Comparison of ENCODE assay signal across 8 mouse cellular contexts in genomic region chr14:25520589-25520988, GRCm38 (mm10).
DNase-seq lines count a peak whose midpoint lies in the region; ATAC-seq lines count a peak whose summit lies in the region.

No protein-coding gene starts in this region.

- H3K27me3 ChIP-seq in forebrain, embryonic 12.5 days, result no peaks in the 10 kb centered on the region
- H3K27me3 ChIP-seq in forebrain, embryonic 16.5 days (replicated peaks; ENCODE audit: control insufficient read depth, insufficient read depth, low read length), result no peaks in the 10 kb centered on the region

- ATAC-seq in forebrain, embryonic 12.5 days (ENCODE audit: low FRiP score), result no peak
- ATAC-seq in forebrain, embryonic 16.5 days, result no peak
- no peak for ATAC-seq in frontal cortex, adult (ENCODE audit: low TSS enrichment)

- H3K36me3 ChIP-seq in forebrain, embryonic 12.5 days (replicated peaks), result peaks cover 23% of the 10 kb centered on the region
- no peaks in the 10 kb centered on the region for H3K36me3 ChIP-seq in forebrain, embryonic 16.5 days (ENCODE audit: control insufficient read depth, insufficient read depth)

- WGBS in forebrain, embryonic 12.5 days, result 64% methylated on average over 4 of the region's 4 CpGs
- 52% methylated on average over 4 of the region's 4 CpGs for WGBS in forebrain, embryonic 16.5 days

- peaks cover 85% of the 10 kb centered on the region for H3K4me1 ChIP-seq in forebrain, embryonic 12.5 days
- H3K4me1 ChIP-seq in forebrain, embryonic 16.5 days (replicated peaks; ENCODE audit: control insufficient read depth, insufficient read depth, low read length), result peaks cover 38% of the 10 kb centered on the region

- DNase-seq in thymus, postnatal 25 days, result peak; percentile 21
- no peak for DNase-seq in thymus, postnatal 0 days (ENCODE audit: low spot score)
- DNase-seq in kidney, postnatal 10 days, result peak; percentile 54
- no peak for DNase-seq in layer of hippocampus, postnatal 10 days (ENCODE audit: low spot score in 2 of 2)
- DNase-seq in urinary bladder, postnatal 14 days (ENCODE audit: low spot score), result no peak

- no peaks in the 10 kb centered on the region for H3K9me3 ChIP-seq in forebrain, embryonic 12.5 days
- no peaks in the 10 kb centered on the region for H3K9me3 ChIP-seq in forebrain, embryonic 16.5 days (ENCODE audit: control insufficient read depth, low read length)

- peak overlapping the region; percentile 10 for H3K27ac ChIP-seq in forebrain, embryonic 12.5 days
- H3K27ac ChIP-seq in forebrain, embryonic 16.5 days (ENCODE audit: low read length), result no peak overlapping the region

- H3K4me3 ChIP-seq in forebrain, embryonic 12.5 days (replicated peaks), result no peak overlapping the region
- no peak overlapping the region for H3K4me3 ChIP-seq in forebrain, embryonic 16.5 days (replicated peaks; ENCODE audit: low read length)

- no peak overlapping the region for H3K4me2 ChIP-seq in forebrain, embryonic 12.5 days
- no peak overlapping the region for H3K4me2 ChIP-seq in forebrain, embryonic 16.5 days (ENCODE audit: low read length)

- no peak overlapping the region for H3K9ac ChIP-seq in forebrain, embryonic 12.5 days
- H3K9ac ChIP-seq in forebrain, embryonic 16.5 days (replicated peaks; ENCODE audit: low read depth, low read length), result no peak overlapping the region

Comparison
In these comparisons a context has a peak if more than half of its experiments do, and no peak if none do; other contexts are left out.
1. DNase-seq: peak in thymus, postnatal 25 days (single experiment) and kidney, postnatal 10 days (single experiment); none in thymus, postnatal 0 days (single experiment), layer of hippocampus, postnatal 10 days (0 of 2) and urinary bladder, postnatal 14 days (single experiment).